Mouse (Mus musculus) limb, embryonic 11.5 days (tissue): Measurements from ENCODE around the gene C1qtnf3. TPM values are rescaled to one million over a fixed set of nuclear protein-coding genes. Genes with fewer than 3 reads are reported as not detected.
A peak's percentile ranks its signal among the peaks of the same experiment; 100 is the strongest.

Source experiments
- ATAC-seq: fragments of 200-750 bp; cut with Nextera tagmentation; 2 replicates; pipeline ENCODE4 v1.8.0; 2017; ENCODE audit warnings: low read depth; ENCODE audit not compliant: insufficient number of reproducible peaks, low FRiP score, low TSS enrichment
- DNase-seq: peaks from one replicate; pipeline ENCODE4 v3.0.0-alpha.2; 2015; ENCODE audit warnings: low spot score
- H3K27ac ChIP-seq: fragments of 300-500 bp; sonication (generic); replicated peaks from 2 replicates; pipeline ENCODE4 v1.5.1; 2014; ENCODE audit warnings: low read depth, mild to moderate bottlenecking, low read length
- H3K27me3 ChIP-seq: fragments of 300-500 bp; sonication (generic); 2 replicates; pipeline ENCODE4 v1.6.1; 2014; ENCODE audit warnings: mild to moderate bottlenecking, low read length, mixed read lengths; ENCODE audit not compliant: control insufficient read depth, insufficient read depth
- H3K36me3 ChIP-seq: fragments of 300-500 bp; sonication (generic); 2 replicates; pipeline ENCODE4 v1.6.1; 2014; ENCODE audit warnings: mild to moderate bottlenecking, low read length, moderate library complexity, mixed read lengths; ENCODE audit not compliant: control insufficient read depth, insufficient read depth
- H3K4me1 ChIP-seq: fragments of 300-500 bp; sonication (generic); 2 replicates; pipeline ENCODE4 v1.6.1; 2014; ENCODE audit warnings: low read length, mixed read lengths; ENCODE audit not compliant: control insufficient read depth, insufficient read depth
- H3K4me2 ChIP-seq: fragments of 300-500 bp; sonication (generic); 2 replicates; pipeline ENCODE4 v1.6.1; 2014; ENCODE audit warnings: low read depth, mild to moderate bottlenecking, moderate library complexity; ENCODE audit not compliant: severe bottlenecking
- H3K4me3 ChIP-seq: fragments of 300-500 bp; sonication (generic); 2 replicates; pipeline ENCODE4 v1.5.1; 2014; ENCODE audit warnings: low read depth, low read length
- H3K9ac ChIP-seq: fragments of 300-500 bp; sonication (generic); 2 replicates; pipeline ENCODE4 v1.6.1; 2014; ENCODE audit warnings: mild to moderate bottlenecking, low read length
- H3K9me3 ChIP-seq: fragments of 300-500 bp; sonication (generic); 2 replicates; pipeline ENCODE4 v1.6.1; 2016; ENCODE audit warnings: low read length; ENCODE audit not compliant: control insufficient read depth
- WGBS: fragments of 180-500 bp; shearing (Covaris S2); extraction: QIAGEN DNeasy Blood & Tissue Kit; methylation state at CpG from one replicate; pipeline ENCODE4 v1.1.7; 2014; 5-methylcytosine and 5-hydroxymethylcytosine counted together
- polyA plus RNA-seq: library from polyadenylated mRNA; unstranded; fragments of >200 nt; fragmentation: Nextera tagmentation; extraction: Ambion mirVana; gene quantifications from 2 replicates; pipeline ENCODE4 v1.2.1, GENCODE M21; 2014

The C1qtnf3 gene
- polyA plus RNA-seq, result 4.4 and 5.6 TPM in 2 replicates

DNA sequence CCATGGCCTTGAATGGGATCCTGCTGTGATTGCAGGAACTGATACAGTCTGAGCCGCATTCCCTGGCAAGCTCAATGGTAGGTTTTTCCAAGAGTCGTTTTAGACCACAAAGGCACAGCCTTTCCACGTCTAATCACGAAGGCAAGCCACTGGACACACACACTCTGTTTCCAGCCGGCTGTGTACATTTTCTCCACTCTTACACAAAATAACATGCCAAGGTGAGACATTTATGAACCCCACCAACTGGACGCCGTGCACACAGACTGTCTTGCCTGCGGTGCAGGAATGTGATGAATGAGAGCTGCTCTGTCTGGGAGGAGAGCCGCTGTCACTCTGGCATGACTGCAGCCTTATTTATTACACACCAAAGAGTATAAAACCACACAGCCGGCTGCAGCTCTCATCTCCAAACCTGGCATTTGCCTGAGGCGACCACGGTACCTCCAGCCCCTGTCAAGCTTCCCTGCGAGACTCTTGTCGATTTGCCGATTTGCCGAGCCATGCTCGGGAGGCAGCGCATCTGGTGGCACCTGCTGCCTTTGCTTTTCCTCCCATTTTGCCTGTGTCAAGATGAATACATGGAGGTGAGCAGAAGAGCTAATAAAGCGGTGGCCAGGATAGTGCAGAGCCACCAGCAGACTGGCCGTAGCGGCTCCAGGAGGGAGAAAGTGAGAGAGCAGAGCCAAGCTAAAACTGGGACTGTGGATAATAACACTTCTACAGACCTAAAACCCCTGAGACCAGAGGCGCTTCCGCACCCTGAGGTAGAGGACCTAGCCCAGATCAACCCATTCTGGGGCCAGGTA, at the start of gene C1qtnf3:
TSS of gene C1qtnf3 (plus strand) at position 382 of the 809 bp plus-strand sequence.
- no peaks in the 10 kb centered on the region for H3K36me3 ChIP-seq
- no peaks in the 10 kb centered on the region for H3K4me1 ChIP-seq
- H3K9ac ChIP-seq, result no peak within 1 kb of the TSS
- H3K4me3 ChIP-seq, result no peak within 1 kb of the TSS
- no peaks in the 10 kb centered on the region for H3K9me3 ChIP-seq
- no peaks in the 10 kb centered on the region for H3K27me3 ChIP-seq
- 70% methylated on average over 23 of the region's 23 CpGs for WGBS
- no peak within 1 kb of the TSS for H3K4me2 ChIP-seq
- ATAC-seq (peak; percentile 57; the same call in 1 of the 2 replicates), DNase-seq (peak; percentile 35)
- H3K27ac ChIP-seq, result no peak within 1 kb of the TSS

DNA sequence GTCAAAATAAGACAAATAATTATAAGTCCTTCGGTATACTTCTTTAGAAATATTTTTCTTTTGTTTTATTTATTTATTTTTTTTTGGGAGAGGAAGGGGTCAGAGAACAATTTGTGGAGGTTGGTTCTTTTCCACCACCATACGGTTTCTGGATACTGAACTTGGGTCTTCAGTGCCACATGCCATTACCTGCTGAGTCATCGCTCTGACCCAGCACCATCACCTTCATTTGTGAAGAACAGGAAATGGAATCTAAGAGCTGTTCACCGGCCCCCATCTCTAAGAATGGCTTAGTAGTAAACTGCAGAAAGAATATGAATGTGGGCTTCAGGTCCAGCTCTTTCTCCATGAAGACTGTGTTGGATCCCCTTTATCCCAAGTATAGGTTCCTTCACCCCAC, 49.8 kb upstream of the C1qtnf3 start:
- no peak overlapping the region for H3K9ac ChIP-seq
- DNase-seq, result no peak
- H3K27me3 ChIP-seq, result no peaks in the 10 kb centered on the region
- no peak for ATAC-seq
- H3K4me2 ChIP-seq, result no peak overlapping the region
- no peaks in the 10 kb centered on the region for H3K4me1 ChIP-seq
- no peaks in the 10 kb centered on the region for H3K36me3 ChIP-seq
- 86% methylated on average over 4 of the region's 4 CpGs for WGBS
- no peak overlapping the region for H3K4me3 ChIP-seq
- H3K27ac ChIP-seq, result no peak overlapping the region
- H3K9me3 ChIP-seq, result no peaks in the 10 kb centered on the region

DNA sequence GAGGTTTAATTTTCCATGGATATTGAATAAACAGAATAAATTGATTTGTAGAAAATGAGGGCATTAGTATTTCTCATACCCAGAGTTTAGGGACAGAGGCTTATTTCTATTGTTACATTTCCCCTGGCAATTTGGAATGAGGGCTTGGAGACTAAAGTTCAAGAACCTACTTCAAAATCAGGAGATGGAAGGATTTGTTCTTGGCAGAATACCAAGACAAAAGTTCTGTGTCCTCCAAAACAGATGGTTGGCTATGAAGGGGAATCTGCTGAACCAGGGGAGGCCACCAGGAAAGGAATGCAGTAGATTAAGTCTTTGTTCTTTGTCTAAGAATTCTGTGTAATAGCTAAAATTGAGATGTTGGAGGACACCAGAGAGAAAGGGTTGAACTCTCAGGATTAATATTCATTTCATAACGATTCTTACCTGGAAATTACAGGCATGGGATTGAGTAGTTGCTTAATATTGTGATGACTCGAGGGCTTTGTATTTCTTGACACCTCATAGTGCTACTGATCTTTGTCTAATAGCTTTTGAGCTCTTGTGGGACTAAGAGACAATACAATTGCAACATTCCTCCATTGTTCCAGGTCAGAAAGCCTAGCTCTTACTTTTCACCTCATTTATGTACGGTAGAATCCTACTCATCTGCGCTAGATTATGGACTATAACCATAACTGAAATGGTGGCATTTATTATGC, 35.4 kb upstream of the C1qtnf3 start:
- Histone ChIP-seq H3K36me3 (no peaks in the 10 kb centered on the region), H3K27ac (no peak overlapping the region), H3K4me3 (no peak overlapping the region), H3K9ac (no peak overlapping the region), H3K9me3 (no peaks in the 10 kb centered on the region), H3K4me1 (no peaks in the 10 kb centered on the region), H3K4me2 (no peak overlapping the region), H3K27me3 (no peaks in the 10 kb centered on the region)
- DNase-seq (no peak), ATAC-seq (no peak)
- WGBS, result 87% methylated on average over 4 of the region's 4 CpGs

DNA sequence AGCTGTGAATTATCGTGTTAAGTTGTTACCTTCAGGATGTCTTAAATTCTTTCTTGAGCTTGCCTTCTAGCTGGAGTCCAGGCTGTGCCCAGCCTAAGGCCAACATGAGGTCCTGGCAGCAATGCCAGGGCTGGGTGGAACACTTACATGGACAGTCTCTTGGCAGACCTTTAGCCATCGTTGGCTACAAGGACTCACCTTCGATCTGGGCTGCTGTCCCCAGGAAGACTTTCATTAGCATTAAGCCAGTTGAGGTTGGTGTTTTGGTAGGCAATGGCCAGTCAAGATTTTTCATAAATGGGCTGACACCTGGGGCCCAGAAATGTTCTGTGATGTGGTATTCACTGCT, 34.8 kb upstream of the C1qtnf3 start:
- Histone ChIP-seq H3K27me3 (no peaks in the 10 kb centered on the region), H3K27ac (no peak overlapping the region), H3K4me3 (no peak overlapping the region), H3K9ac (no peak overlapping the region), H3K4me2 (no peak overlapping the region), H3K4me1 (no peaks in the 10 kb centered on the region), H3K36me3 (no peaks in the 10 kb centered on the region), H3K9me3 (no peaks in the 10 kb centered on the region)
- DNase-seq (no peak), ATAC-seq (no peak)
- WGBS, result 92% methylated on average over 3 of the region's 3 CpGs

DNA sequence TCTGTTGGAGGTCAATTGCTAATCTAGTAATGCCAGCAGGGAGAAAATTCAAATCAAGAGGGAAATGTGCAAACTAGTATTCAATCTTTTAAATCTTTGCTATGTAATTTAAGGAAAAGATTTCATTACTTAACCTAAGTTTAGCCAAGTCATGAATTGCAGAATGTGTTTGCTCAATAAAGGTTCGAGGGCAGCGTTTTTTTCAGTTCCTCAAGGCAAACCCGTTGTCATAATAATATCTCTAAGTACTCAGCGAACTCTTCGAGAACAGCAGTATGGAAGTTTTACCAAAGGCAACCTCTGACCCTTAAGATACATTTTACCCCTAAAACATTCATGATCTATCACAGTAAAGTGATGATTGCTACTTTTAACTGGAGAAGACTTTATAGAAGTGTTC, 31.9 kb upstream of the C1qtnf3 start:
- ATAC-seq (no peak), DNase-seq (no peak)
- no peaks in the 10 kb centered on the region for H3K36me3 ChIP-seq
- H3K9ac ChIP-seq, result no peak overlapping the region
- no peak overlapping the region for H3K27ac ChIP-seq
- H3K27me3 ChIP-seq, result no peaks in the 10 kb centered on the region
- no peaks in the 10 kb centered on the region for H3K9me3 ChIP-seq
- no peaks in the 10 kb centered on the region for H3K4me1 ChIP-seq
- H3K4me2 ChIP-seq, result no peak overlapping the region
- 72% methylated on average over 5 of the region's 5 CpGs for WGBS
- H3K4me3 ChIP-seq, result no peak overlapping the region

DNA sequence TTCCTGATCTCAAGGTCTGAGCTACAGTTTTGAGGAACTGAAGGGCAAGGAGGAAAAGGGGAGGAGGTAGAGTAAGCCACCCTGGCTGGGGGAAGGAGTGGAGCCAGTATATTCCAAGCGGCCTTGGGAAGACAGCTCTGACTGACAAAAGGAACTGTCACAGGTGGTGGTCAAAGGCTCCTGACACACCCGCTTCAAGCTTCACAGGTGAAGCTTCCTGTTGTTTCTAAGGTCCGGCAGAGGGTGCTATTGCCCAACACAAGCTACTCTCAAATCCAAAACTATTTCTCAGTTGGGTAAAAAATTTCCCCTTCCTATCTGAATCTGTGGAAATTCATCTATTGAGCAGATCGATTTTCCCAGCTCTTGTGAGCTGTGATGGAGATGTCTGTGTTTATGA, 31.1 kb upstream of the C1qtnf3 start:
- no peak overlapping the region for H3K27ac ChIP-seq
- no peaks in the 10 kb centered on the region for H3K27me3 ChIP-seq
- H3K36me3 ChIP-seq, result no peaks in the 10 kb centered on the region
- no peak overlapping the region for H3K9ac ChIP-seq
- H3K4me1 ChIP-seq, result no peaks in the 10 kb centered on the region
- ATAC-seq (no peak), DNase-seq (no peak)
- no peak overlapping the region for H3K4me2 ChIP-seq
- no peaks in the 10 kb centered on the region for H3K9me3 ChIP-seq
- 14% methylated on average over 4 of the region's 4 CpGs for WGBS
- H3K4me3 ChIP-seq, result no peak overlapping the region

DNA sequence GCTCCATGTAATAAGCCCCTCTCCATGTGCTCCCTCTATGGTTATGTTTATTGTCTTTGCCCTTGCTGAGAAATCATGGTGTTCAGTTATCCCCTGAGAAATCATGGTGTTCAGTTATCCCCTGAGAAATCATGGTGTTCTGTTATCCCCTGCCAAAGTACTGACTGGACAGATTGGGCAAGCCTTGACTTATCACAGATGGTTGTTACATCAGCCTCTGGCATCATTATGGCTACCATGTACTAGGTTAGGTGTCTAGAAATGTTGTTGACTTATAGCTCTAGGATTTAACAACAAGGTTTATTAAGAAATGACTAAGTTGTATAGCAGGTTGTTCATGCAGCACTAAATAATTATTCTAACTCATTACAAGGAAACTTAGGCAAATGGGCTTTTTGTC, 30.1 kb upstream of the C1qtnf3 start:
- H3K9me3 ChIP-seq, result no peaks in the 10 kb centered on the region
- no peaks in the 10 kb centered on the region for H3K36me3 ChIP-seq
- H3K27me3 ChIP-seq, result no peaks in the 10 kb centered on the region
- no peak overlapping the region for H3K4me3 ChIP-seq
- ATAC-seq, result no peak
- no peak for DNase-seq
- no peak overlapping the region for H3K4me2 ChIP-seq
- no peak overlapping the region for H3K27ac ChIP-seq
- H3K9ac ChIP-seq, result no peak overlapping the region
- H3K4me1 ChIP-seq, result no peaks in the 10 kb centered on the region

DNA sequence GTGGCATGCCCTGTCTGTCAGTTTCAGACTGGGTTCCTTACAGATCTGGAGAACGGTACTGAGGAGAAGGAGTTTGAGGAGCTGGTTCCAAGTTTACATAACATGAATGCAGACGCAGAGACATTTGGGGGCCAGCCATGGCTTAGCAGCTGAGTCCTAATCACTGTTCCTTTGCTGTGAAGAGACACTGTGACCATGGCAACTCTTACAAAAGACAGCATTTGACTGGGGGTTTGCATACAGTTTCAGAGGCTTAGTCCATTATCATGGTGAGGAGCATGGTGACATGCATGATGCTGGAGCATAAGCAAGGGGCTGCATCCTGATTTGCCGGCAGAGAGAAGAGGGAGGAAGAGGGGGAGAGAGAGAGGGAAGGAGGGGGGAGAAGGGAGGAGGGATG, 29.6 kb upstream of the C1qtnf3 start:
- Histone ChIP-seq H3K9ac (no peak overlapping the region), H3K9me3 (no peaks in the 10 kb centered on the region), H3K27ac (no peak overlapping the region), H3K4me2 (no peak overlapping the region), H3K27me3 (no peaks in the 10 kb centered on the region), H3K4me1 (0 out of 2 replicates have a peak, but pooled peaks cover 2% of the 10 kb centered on the region), H3K4me3 (no peak overlapping the region), H3K36me3 (no peaks in the 10 kb centered on the region)
- DNase-seq (no peak), ATAC-seq (no peak)
- WGBS, result 61% methylated on average over 3 of the region's 3 CpGs
